Mouse (Mus musculus): ENCODE data around the gene Tpcn2.

GRCm38 (mm10) chr7:145148902-145149301 lies 134.9 kb downstream of the Tpcn2 start:
- TF ChIP-seq CTCF (IDR thresholded peaks at IDR 0.05) (no peak), POLR2A (IDR thresholded peaks at IDR 0.05; ENCODE audit: insufficient read depth, low read depth, low read length) (no peak), EP300 (IDR thresholded peaks at IDR 0.05; ENCODE audit: insufficient read depth, low read depth, low read length) (no peak)

Data from heart, adult 2 months (tissue).